Mouse (Mus musculus): ENCODE measurements around the gene Mrc1.
"Not testable (repeated sequence)": the region's sequence is repeated elsewhere in the genome, so short reads cannot be mapped to it uniquely, and the experiment has no call there.

The Mrc1 gene

DNA sequence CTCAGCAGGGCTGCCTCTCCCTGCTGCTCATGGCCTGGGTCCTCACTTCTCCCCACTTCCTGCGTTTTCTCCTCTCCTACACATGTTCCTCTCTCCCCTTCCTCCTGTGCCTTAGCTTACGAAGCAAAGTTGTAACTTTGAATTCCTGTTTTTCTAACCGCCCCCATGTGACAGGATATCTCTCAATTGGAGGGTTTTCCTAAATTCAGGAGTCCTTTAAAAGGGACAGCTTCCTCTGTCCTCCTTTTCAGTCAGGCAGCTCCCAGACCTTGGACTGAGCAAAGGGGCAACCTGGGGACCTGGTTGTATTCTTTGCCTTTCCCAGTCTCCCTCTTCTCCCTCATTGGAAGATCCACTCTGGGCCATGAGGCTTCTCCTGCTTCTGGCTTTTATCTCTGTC is at the start of gene Mrc1:
Gene Mrc1 (plus strand): TSS at position 244 of the 400 bp plus-strand sequence.
- DNase-seq (ENCODE audit: low read depth, low spot score) = no peak

DNA sequence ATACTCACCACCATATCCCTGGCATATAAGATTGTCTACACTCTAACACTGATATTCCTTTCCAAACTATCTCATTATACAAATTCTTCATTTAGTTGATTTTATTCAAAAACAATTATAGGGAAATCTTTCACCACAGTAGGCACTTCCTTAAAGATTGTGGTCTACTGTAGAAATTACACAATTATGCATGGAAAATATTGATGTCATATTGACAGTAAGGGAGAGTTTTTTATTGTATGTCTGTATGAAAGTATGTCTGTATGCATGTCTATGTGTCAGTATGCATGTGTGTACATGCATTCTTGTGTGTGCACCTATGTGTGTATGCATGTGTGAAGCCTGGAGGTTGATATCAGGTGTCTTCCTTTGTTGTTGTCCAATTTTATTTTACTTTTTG is 44.8 kb upstream of the Mrc1 start:
- no peak for DNase-seq (ENCODE audit: low read depth, low spot score)

DNA sequence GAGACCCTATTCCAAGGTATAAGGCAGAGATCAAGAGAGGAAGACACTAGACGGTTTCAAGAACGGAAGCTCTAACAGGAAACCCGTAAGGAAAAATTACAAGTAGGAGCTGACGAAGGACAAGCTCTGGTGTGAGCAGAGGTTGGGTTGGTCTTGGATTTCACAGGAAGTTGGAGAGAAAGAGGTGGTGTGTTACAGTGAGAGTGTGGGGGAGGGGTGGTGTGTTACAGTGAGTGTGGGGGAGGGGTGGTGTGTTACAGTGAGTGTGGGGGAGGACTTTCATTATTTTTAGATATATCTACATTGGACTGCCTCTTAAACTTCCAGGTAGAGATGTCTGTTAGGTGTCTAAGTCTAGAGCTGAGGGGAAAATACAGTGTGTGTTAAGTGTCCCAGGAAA is 38.5 kb upstream of the Mrc1 start:
- DNase-seq (ENCODE audit: low read depth, low spot score) = no peak

DNA sequence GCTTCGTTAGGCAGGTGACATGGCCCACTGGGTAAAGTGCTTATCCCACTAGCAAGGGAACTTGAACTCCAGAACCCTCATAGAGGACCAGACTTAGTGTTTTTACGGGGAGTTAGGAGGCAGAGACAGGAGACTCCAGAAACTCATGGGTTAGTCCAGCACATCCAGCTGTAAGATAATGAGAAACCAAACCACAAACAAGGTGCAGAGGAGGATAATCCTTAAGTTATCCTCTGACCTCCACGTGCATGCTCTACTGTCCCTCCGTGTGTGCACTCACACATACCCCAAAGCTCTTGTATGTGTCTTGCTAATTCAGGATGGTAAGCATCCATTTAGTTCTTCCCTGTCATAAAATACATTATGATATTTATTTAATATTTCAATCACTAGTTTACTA is 37.6 kb upstream of the Mrc1 start:
- no peak for DNase-seq (ENCODE audit: low read depth, low spot score)

DNA sequence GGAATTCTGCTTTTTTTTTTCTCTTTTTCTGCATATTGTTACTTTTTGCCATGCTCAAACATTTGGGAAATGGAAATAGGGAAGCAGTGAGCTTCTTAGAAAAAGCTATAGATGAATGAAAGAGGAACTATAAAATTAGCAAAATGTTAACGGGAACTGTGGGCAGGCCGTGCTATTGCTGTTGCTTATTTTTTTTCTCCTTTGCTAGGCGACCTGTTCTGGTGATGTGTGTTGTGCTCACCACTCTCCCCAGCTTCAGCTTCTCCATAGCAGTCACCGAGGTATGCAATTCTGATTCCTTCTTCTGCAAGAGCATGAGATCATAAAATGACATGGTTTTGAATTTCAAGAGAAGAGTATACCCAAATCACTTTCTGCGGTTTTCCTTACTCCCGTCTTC is 37.1 kb upstream of the Mrc1 start:
- no peak for DNase-seq (ENCODE audit: low read depth, low spot score)

DNA sequence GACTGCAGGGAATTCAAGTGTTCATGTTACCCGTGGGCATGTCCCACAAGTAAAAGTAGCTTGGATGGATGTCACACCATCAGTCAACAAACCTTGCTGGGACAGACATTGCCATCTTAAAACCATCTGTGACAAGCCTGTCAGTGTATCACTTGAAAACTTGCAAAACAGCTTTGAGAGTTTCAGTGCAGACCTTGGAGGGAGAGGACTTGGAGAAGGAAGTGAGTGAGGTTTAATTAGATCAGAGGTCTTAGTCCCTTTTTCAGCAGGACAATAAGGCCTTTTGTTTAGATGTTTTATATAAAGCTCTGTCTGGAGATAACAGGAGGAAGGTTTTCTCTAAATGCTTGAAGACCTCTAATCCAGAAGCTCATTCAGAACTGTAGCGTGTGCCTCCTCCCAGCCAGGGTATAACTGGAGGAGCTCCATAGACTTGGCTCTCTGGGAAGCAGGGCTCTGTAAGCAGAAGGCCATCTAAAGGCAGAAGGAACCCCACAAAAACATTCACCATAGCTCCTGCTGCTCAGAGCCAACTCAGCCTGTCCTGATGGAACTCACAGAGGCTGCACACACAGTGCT is 30.8 kb upstream of the Mrc1 start:
- not testable (repeated sequence) for DNase-seq (ENCODE audit: low read depth, low spot score)

DNA sequence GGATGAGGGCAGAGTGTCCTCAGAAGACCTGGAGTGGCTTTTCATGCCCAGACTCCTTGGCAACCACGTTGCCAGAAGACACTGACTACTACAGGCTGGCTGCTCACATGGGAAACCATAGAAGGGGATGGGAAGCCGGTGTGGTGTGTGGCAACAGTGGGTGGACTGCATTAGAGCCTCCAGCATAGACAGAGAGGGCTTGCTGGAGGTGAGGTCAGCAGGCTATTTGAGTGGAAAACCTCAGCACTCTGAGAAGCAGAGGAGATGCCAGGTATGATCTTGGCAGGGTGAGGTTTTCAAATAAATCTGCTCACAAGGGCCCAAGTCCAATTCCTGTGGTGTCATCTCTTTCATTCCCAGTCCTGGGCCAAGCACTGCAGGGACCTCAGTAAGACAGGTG is 29.6 kb upstream of the Mrc1 start:
- no peak for DNase-seq (ENCODE audit: low read depth, low spot score)

DNA sequence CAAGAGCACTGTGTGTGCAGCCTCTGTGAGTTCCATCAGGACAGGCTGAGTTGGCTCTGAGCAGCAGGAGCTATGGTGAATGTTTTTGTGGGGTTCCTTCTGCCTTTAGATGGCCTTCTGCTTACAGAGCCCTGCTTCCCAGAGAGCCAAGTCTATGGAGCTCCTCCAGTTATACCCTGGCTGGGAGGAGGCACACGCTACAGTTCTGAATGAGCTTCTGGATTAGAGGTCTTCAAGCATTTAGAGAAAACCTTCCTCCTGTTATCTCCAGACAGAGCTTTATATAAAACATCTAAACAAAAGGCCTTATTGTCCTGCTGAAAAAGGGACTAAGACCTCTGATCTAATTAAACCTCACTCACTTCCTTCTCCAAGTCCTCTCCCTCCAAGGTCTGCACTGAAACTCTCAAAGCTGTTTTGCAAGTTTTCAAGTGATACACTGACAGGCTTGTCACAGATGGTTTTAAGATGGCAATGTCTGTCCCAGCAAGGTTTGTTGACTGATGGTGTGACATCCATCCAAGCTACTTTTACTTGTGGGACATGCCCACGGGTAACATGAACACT is 28.2 kb upstream of the Mrc1 start:
- DNase-seq (ENCODE audit: low read depth, low spot score) = not testable (repeated sequence)

DNA sequence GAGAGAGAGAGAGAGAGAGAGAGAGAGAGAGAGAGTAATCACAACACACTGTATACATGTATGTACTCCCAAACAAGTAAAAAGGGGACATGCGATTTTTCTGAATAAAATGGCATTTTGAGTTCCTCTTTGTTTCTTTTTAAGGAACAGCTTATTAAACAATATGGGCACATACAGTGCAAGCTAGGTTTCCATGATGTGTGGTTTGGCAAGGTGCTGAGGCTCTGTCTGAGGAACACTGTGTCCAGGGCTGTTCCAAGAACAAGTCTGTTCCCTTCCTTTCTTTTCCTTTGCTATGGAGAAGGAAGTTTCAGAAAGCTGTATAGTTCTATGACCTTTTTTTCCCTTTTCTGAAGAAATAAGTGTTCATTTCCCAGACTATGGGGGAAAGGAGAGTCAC is 24.9 kb upstream of the Mrc1 start:
- DNase-seq (ENCODE audit: low read depth, low spot score) = no peak

DNA sequence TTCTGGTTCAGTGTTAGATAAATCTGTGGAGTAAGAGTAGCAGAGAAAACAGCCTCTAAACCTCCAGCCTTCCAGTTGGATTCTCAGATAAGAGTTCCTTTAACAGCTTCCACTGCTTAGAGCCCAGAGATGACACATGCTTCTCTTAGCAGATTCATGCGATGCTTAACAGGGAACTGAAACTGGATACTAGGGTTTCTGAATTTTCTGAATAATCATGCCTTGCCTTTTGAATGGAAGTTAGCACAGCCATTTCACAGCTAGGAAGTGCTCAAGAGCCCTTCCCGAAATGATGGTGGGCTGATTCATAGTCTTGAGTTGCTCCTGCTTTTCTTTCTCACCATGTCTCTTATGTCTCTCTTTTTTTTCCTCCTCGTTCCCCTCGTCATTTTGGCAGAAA is 22.4 kb upstream of the Mrc1 start:
- no peak for DNase-seq (ENCODE audit: low read depth, low spot score)

DNA sequence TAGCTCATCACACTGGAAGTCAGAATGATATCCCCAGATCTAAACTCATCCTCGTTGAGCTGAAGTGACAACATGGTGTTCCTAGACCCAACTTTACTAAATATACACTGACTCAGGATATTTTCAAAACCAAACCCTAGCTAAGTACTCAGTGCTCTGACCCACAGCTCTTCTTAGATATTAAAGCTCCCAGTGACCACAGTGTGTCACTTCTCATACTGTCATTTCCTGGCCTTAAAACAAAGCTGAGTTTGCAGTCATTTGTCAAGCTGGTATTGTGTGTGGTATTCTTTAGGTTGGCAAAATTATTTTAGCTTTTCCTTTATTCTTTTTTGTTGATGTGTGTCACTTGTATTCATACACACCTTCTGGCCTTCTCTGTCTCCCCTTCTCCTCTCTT is 18.5 kb upstream of the Mrc1 start:
- no peak for DNase-seq (ENCODE audit: low read depth, low spot score)

DNA sequence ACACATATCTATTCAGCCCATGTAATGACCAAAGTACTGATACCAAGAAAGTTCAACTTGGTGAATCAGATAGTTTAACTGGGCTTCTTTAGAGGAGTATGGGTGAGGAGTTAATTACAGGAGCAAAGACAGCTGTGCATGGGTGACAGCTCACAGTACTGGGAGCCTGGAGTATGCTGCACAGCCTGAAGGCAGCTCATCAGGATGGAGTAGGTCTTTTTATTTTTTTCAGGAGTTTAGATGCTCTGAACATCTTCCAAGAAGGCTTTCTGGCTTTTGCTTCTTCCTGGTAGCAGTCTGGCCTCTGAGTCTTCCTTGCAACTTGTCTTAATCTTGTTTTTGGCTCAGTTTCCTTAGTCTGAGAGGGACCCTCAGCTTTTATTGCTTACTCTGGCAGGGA is 17.6 kb upstream of the Mrc1 start:
- no peak for DNase-seq (ENCODE audit: low read depth, low spot score)

DNA sequence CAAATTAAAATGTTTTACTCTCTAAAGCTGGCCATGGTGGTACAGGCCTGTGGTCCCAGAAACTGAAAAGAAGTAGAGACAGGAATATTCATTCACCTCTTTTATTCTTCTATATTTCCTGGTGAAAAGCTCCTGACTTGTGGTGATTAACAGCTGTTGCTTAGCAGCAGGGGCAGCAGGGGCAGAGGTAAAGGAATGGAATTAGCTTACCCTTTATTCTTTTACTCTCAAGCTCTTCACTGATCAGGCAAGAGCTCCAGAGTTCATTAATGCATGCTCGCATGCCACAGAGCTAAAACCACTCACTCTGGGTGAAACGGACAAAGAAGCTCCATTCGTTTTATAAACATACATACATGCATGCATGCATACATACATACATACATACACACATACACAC is 14.4 kb upstream of the Mrc1 start:
- no peak for DNase-seq (ENCODE audit: low read depth, low spot score)

DNA sequence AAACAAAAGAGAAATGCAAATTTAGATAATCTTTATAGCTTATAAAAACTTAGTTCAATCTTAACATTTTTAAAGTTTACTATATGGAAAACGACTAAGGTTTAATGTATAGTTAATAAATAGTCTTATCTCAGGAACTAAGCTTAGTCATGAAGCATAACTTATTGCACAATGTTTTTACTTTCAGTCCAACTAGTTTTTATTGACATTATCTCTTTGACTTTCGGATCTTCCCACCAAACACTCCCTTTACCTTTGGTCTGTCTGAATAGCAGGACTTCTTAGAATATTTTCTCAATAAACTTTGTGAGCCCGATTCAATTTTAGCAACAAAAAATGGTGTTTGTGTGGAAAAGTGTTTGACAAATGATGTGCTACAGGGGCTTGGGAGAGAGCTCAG is 12.5 kb upstream of the Mrc1 start:
- no peak for DNase-seq (ENCODE audit: low read depth, low spot score)

DNA sequence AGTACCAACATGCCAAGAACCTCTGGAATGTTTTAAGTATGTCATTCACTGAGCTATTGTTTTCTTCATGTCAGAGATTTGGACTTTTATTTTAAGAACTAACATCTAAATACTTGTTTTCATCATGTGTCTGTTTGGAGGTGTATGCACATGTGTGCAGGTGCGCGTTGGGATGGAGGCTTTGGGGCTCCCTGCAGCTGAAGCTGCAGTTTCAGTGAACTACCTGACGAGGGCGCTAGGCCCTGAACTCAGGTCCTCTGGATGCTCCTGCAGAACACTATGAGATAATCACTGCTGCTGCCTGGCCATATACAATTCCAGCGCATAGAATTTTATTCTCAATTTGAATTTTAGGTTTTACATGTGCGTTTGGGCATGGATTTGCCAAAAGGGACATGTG is 11.1 kb upstream of the Mrc1 start:
- no peak for DNase-seq (ENCODE audit: low read depth, low spot score)

DNA sequence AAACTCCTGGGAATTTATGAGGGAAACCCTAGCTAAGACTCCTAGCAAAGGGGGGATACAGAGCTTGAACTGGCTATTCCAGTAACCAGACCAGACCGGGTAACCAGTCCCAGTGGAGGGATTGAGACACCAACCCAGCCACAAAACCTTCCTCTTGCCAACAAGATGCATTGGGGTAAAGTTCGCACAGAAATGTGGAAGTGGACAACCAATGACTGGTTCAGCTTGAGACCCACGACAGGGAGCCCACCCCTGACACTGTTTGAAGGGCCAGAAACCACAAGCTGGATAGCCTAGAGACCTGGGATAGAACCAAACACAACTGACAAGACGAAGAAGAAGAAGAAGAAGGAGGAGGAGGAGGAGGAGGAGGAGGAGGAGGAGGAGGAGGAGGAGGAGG is 4.8 kb upstream of the Mrc1 start:
- DNase-seq (ENCODE audit: low read depth, low spot score) = no peak

DNA sequence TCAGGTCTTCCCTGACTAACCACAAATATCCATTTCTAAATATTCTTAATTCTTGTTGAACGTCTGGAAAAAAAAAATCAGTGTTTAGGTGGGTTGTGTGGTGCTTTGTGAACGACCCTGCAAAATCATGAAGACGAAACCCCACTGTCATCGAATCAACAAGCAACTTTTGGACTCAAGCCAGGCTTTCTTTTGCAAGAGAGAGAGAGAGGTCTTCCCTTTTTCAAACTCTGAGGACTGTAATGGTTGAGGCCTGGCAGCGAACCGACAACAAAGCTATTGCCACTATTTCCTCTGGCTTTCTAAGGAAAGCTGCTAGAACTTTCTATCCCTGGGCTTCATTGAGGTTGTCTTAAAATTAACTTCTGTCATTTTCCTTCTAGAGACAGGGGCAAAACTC is 697 bp upstream of the Mrc1 start:
- DNase-seq (ENCODE audit: low read depth, low spot score) = no peak

DNA sequence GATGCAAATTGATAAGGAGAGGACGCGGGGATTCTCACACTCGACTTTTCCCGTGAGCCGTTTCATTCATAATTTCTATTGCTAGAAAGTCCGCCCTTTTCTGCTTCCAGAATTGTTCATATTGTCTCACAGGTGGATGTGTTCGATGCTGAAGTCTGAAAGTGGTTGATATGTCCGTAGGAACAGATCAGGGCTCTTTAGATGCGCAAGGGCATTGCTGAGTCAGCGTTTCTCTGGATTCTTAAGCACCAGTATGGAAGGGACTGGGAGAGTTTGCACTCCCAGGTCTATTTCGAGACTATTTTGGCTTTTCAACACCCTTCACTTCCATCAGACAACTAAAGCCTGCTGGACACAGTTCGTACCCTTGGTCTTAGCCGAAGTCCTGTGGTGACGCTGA is 787 bp downstream of the Mrc1 start:
- DNase-seq (ENCODE audit: low read depth, low spot score) = no peak

DNA sequence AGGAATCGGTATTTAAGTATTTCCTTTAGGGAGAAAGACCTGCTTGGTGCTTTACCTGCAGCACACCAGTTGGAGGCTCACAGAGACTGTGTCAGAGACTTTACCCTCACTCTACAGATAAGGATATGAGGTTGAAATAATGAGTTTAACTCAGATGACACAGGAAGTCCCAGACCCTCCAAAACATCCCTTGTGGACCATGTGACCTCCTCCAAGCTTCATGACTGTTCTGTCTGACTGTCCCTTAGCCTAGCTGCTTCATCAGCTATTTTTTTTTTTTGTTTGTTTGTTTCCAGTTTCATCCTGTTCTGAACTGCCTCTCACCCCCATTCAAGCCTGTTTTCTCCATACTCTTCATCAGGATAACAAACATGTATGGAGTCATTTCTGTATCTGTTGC is 3.7 kb downstream of the Mrc1 start:
- no peak for DNase-seq (ENCODE audit: low read depth, low spot score)

DNA sequence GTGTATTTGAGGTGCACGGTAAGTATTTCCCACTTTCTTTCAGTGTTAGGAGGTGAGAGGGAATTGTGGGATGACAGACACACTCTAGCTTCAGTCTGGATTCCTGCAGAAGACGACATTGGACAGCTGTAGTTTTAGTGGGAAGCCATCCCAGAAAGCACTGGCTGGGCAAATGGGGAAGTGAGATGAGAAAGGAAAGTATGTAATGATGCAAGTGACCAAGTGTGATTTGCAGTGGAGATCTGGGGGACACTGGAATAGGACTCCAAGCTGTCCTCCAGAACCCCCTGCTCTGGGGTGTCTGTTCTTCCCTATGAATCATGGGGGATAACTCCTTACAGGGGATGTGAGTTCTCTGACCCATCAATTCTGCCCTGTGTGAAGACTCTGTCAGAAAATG is 4.8 kb downstream of the Mrc1 start:
- DNase-seq (ENCODE audit: low read depth, low spot score) = no peak

DNA sequence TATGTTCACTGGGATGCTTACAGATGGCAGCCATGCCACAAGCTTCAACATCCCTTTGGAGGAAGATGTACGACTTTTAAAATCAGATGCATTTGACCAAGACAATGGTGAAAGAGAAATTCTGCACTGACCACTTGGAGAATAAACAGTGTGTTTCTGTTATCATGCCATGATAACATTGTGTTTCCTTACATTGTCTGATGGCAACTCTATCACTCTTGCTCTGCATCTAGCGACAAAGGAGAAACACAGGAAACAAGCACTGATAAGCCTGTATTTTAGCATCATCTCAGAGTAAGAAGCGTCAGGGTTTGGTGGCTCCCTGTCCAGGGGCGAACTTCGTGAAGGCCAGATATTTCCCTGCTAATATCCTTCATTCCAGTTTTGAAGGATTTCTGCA is 6.1 kb downstream of the Mrc1 start:
- DNase-seq (ENCODE audit: low read depth, low spot score) = no peak

DNA sequence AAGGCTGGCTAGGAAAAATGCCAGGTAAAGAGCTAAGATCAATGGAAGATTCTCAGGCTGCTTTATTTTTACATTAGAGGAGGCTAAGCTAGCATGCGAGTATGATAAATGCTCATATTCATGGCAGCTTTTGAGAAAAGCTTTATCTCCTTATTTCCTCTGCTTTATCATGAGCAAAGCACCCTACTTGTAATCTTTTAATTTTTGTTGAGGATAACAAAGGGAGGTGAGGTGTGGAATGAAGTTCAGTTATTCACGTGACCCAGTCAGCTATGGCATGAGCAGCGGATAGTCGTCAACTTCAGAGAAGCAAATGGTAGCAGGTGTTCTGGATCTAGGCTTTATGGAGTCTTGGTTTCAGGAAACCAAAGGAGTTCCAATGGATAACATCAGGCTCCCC is 7.7 kb downstream of the Mrc1 start:
- DNase-seq (ENCODE audit: low read depth, low spot score) = no peak

DNA sequence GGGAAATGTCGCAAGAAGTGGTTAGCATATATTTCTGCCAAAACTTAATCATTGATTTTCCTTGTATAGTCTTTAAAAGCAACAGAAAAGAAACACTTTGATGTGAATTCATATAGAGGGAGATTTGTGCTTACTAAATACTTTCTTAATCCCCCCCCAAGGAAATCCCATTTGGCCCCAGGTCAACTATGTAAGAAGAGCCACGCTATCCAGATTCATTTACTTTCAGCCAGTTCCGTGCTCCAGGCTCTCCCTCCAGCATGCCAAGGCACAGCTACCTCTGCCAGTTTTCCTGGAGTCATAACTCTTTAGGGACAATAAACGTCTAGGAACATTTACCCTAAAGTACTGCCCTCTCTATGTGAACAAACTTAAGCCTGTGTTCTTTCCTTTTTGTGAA is 8.5 kb downstream of the Mrc1 start:
- DNase-seq (ENCODE audit: low read depth, low spot score) = no peak

DNA sequence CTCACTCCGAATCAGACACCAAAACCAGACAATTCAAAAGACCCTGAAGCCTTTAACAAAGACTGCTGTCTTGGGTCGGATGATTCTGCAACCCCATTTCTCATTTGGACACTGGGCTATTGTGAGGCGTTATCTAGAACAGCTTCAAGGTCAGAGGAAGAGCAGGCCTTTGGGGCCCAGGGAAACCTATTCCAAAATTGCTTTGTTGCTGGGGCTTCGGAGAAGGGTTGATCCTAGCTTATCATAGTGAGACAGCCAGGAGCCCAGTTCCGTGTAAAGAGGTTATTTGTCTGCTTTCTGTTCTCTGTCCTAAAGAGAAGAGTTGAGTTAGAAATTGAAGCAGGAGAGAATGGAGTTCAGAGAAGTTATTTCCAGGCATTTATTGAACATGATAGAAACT is 10.0 kb downstream of the Mrc1 start:
- no peak for DNase-seq (ENCODE audit: low read depth, low spot score)
